Mouse (Mus musculus) layer of hippocampus, adult 9-11 months (tissue): ENCODE measurements around the gene Cdh7.
"Not testable (repeated sequence)": the region's sequence is repeated elsewhere in the genome, so short reads cannot be mapped to it uniquely, and the experiment has no call there.

Source experiments
- DNase-seq: peaks from one replicate; pipeline ENCODE4 v3.0.0; 2022

Gene Cdh7

DNA sequence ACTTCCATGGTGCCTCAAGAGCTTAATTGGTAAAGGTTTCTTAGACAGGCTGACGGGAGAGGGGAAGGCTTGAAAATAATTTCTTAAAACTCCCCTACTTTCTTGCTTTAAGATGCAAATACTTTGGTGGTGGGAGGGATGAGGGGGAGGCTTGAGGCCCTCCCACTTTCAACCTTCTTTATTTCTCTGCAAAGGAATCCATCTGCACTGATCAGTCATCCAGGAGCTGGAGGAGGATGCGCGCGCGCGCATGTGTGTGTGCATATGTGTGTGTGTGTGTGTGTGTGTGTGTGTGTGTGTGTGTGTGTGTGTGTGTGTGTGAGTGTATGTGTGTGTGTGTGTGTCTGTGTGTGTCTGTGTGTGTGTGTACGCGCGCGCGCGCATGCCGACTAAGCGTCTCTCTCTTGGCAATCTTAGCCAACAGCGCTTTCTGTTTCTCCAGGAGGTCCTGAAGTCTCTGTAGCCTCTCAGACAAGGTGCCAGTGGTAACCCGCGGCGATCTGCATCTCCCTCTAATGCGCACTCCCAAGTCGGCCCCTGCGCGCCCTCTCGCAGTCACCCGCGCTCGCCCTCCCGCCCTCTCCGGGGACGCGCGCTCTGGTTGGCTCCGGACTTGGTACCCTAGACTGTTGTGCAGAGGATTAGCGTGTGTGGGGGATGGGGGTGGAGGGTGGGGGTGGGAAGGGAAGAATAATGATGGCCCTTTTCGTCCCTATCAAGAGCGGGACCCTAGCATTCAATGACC, at the start of gene Cdh7:
Gene Cdh7 (plus strand): TSS at position 368 of the 745 bp plus-strand sequence.
- peak; percentile 28 for DNase-seq

DNA sequence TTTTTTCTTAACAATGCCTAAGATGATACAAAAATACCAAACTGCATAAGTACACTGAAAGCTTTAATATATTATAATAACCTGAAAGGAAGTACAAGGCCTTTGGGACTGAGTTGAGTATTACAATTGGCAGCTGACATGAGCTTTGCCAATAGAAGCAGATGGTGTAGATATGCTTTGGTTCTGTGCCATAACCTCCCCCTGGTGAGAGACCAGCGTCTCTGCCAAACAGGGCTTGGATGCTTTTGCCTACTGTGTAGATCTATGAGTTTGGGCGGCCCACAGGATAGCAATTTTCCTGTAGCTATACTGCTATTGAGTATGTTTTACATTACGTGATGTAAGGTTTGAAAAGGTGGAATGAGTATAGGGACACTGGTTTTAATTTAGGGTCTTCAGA, 49.6 kb upstream of the Cdh7 start:
- peak; percentile 66 for DNase-seq

DNA sequence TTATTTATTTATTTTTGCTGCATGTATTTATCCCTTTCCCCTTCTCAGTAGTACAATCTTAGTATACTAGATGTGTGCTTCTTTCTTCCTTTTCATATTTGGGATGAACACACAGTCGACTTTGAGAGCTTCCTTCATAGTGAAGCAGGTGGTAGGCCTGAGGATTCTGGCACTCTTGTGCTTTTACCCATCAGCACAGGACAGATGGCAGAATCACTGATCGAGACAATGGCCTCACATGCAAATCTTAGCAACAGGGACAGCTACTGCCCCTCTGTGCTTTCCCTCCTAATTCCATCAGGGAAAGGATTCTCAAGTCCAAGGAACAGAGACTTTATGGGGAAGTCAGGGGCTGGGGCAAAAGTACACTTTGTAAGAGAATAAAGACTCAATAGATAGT, 33.7 kb upstream of the Cdh7 start:
- no peak for DNase-seq

DNA sequence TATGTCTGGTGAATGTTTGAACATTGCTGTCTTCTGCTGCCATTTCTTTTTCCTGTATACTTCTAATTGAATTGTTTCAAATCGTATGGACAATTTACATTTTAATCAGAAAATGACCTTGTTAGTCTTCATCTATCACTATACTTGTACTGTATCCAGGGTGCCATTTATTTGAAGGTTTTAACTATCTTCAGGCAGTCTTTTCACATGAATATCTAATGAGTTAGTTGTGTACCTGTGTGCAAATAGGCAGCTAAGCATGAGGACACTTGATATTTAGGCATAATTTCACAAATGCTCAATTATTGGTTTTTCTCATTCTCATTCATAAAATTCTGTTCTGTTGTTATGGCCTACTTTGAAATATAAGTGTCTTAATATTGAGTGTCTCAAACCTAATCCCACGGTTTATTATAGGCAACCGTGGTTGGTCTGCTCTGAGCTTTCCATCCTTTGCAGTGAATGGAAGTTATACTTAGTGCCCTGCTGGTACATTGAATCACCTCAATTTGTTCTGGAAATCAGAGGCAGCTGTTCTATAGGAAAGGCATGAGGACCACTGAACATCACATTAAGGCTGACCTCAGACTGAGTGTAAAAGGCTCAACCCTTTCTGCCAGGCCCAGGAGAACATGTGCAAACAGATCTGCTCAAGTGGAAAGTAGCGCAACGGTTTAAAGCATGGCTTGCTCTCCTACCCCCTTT, 10.4 kb upstream of the Cdh7 start:
- no peak for DNase-seq

DNA sequence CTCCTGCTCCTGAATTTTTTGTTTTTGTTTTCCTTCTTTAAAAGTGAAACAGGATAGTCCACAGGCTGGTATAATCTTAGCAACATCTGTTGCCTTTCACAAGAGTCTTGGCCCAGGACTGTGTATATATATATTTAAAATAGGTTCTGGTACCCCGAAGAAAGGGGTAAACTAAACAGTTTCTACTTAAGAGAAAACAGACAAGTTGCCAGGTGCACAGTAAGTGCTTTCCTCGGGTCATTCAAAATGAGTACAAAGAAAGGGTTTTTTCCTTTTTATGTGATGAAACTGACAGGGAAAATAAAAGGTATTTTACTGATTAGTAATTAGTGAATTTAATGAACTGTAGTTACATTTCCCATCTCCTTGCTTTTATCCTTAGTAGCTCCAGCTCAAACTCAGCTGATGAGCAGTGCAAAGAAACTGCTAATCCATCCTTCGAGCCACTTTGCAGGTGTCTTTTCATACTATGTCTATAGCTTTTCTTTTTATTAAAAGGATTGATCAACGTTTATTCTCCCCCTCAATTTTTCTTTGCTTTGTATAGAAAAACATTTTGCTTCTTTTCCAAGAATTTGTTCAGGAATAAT, 9.7 kb upstream of the Cdh7 start:
- no peak for DNase-seq

DNA sequence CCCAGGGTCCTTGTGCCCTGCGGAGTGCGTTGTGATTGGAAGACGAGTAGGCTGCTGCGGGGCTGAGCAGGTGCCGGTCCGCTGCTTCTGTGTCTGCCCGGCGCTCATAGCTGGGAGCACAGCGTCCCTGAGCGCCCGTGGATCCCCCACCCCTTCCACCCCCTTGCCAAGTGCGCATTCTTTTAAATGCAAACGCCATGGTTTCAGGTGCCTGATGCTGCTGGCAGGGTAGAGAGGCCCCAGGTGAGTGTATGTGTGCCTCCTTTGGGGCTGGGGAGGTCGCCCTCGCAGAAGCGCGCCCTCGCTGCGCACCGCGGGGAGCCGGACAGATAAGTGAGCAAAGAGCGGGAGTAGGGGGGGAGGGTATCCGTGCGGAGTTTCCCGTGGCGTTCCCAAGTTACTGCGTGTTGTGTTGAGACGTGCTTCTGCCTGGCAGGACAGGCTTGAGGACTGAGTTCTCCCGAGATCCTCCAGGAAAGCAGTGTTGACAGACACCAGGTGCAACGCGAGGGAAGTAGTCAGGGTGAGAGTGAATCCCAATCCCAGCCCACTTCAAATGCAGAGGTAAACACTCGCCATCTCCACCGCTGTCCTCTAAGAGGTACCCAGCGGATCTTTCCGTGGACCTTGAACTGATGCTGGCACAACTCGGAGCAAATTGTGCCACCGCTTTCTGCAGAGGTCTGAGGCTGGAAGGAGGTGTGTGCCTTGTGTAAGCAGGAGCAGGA, 742 bp downstream of the Cdh7 start:
- peak; percentile 15 for DNase-seq

DNA sequence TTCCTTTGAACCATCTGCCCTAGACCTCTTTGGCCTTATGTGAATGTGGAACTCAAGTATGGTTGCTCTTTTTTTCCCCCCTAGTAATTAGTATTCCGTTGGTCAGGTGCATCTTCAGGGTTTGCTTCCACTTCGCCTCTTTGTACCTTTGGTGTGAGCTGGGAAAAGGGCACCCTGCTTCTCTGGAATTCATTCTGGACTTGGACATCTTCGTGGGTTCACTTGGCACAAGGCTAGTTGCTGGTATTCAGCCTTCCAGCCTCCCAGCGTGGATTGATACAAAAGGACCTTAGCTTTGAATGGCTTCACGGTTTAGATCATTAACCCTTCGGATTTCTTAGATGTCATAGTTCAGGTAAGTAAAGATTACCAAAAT, 1.3 kb downstream of the Cdh7 start:
- DNase-seq = no peak

DNA sequence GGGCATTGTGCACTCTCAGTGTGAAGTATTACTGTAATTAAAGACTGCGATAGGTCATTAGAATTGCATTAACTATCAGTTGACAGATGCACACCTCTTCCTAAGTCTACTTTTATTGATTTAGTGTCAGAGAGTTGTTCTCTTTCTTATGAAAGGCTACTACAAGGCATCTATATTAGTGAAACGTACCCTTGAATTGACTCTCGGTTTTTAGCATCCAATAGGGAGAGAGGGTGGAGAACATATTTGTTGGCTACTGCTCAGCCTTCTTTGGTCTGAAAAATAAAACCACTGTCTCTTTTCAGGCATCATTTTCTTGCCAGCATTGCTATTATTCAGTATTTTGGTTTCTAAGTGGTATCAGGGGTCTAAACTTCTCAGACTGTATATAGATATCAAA, 2.5 kb downstream of the Cdh7 start:
- DNase-seq = no peak

DNA sequence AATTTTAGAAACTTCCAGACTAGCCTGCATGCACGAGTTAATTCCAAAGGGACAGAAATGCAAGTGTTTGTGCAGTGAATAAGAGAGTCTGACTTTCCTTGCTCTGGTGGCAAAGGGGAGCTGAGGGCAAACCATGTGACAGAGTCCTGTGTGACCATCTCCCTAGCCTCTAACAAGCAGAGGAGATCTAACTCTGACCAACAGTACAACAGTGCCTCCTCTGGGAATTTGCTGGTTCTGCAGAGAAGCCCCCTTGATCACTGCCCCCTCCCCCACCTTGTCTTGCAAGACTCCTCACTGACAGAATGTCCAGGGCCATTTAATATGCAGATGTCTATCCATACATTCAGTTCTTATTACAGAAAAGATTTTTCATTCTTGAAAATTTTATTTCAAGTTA, 3.2 kb downstream of the Cdh7 start:
- no peak for DNase-seq

DNA sequence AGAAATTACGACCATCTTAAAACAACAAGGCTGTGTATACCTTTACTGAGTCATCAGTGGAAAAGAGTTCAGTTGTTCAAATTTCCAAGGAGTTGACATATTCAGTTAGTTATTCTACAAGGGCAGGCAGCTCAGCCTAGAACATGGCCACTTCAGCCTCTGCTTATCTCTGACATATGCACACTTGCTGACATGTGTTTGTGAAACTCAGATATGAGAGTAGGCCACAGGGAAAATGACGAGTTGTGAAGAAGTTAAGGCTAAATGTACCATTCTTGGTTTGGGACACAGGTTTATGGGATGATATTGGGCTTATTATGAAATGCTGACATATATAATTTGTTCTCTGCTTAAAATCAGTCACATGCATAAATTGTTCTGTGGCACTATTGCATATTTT, 7.3 kb downstream of the Cdh7 start:
- DNase-seq = no peak

DNA sequence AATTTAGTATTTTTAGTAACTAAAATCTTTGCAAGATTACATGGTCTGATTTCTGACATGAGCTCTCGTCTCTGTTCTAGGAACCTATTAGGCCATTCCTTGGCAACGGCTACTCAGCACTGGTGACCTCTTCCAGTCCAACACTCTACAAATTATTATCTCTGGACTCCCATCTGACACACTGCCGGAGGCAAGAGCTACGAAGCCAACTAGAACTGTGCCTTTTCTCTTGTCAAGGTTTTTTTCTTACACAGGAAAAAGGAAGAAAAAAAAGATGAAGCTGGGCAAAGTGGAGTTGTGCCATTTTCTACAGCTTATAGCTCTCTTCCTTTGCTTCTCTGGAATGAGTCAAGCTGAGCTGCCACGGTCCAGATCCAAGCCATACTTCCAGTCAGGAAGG, 11.7 kb downstream of the Cdh7 start:
- no peak for DNase-seq

DNA sequence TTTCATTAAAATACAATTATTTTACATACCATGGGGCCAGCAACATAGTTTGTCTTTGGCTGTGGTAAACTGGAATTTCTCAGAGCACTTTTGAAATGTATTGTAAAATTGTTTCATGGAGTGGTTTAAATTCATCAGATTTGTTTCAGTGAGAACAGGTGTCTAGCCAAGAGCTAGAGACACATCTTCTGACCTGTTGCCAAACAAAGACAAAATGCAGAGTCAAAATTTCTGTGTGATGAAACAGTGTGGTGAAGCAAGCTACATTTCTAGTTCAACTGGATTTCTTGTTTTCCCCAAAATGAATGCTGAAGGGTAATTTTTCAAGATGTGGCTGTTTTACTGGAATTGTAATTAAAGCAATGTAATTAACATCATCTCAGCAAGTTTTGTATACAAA, 22.2 kb downstream of the Cdh7 start:
- DNase-seq = no peak

DNA sequence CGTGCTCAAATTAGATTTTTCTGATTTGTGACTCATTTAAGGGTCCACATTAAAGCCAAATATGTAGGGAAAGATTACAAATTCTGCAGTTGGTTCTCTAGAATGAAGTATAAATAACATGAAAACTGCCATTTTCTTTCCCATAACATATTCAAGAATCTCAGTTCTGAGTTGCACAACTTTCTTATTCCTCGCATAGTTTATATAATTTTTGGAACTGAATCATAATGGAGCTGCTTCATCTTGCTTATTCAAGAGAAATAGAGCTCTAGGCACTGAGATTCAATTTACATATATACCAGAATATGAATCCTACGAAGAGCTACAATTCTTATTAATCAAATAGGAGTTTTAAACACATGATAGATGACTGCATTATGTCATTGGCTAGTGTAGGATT, 22.8 kb downstream of the Cdh7 start:
- DNase-seq = no peak

DNA sequence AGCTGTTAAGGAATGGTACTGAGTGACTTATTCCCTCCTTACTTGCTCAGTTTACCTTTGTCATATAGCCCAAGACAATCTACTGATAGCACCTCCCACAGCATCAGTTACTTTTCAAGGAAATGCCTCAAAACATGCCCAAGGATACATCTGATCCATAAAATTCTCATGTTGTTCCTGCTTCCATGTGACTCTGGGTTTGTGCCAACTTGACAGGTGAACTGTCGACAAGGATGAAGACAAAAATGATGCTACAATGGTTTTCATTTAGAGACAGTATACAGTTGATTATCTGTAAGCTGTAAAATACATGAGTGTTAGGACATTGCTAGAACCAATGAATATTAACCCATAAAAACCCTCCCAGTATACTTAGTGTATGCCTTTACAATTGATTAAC, 29.9 kb downstream of the Cdh7 start:
- no peak for DNase-seq

DNA sequence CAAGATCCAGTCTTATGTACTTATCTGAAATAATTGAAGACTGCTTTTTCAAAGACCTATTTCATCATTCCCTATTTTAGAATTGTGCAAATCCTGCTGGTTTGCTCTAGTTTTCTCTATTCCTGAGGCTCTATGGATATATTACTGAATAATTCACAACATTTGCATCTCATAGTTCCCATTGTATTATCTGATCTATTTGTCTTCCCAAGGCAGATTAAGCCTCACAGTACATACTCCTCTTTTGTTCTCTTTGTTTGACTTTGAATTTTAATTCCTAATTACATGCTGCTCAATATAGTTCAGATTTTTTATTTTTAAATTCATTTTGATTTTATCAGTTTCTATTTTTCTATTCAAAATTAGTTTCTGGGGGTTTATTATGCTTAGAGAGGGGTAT, 74.1 kb downstream of the Cdh7 start:
- DNase-seq = no peak

DNA sequence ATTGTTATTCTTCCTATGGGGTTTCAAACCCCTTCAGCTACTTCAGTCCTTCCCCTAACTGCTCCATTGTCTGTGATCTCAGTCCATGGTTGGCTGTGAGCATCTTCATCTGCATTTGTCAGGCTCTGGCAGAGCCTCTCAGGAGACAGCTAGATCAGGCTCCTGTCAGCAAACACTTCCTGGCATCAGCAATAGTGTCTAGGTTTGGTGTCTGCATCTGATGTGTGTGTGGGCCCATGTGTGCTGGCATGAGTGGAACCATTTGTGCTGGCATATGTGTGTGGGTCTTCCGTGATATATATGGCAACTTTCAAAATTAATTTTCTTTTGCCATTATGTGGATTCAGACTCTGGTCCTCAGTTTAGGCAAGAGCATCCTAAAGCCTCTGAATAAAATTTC, 85.2 kb downstream of the Cdh7 start:
- DNase-seq = peak; percentile 73

DNA sequence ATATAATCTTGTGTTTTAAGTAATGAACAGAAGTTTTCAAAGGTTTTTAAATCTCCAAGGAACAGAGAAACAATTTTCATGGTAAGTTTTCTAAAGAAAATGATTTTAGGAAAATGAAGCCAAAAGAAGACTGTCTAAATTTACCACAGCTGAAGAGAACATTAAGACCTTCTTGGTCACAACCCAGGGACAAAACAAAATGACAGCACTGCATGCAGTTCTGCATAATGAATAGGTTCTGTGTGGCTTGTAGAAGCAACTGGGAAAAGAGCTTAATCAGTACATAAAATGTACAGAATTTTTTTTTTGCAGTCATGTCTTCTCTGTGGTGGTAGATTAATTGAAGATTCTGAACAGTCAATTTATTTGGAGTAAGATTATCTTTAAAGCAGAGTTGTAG, 96.2 kb downstream of the Cdh7 start:
- DNase-seq = peak; percentile 3

DNA sequence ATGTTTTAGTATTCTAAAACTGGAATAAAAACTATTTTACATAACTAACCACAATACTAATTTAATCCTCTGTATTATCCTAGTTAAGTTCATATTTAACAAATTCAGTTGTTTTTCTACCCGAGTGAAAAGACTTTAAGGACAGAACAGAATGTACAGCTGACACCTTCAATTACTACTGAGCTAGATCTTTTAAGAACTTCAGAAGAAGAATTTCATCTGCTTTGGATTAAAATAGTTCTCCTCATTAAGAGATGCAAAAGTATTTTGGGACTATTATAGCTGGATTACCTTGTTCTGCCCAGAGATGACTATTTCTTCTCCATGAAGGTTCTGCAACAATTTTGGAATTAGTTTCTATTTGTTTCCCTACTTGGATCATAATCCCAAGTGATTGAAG, 135.8 kb downstream of the Cdh7 start:
- DNase-seq = no peak

DNA sequence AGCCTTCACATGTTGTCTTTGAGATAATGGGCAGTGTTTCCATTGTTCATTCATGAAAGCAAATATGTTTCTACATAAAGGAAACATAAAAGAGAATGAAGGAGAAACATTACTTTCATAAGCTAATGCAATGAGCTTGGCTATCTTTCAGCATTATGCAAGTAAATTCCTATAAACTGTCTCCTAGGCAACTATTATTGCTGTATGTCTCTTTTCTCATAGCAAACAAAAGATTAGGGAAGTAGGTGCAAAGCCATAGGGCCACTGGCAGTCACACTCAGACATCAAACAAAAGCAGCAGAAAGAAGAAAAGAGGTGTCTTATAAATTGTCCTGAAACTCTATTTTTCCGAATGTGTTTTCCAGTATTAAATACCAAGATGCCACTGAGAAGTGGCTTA, 136.6 kb downstream of the Cdh7 start:
- no peak for DNase-seq

DNA sequence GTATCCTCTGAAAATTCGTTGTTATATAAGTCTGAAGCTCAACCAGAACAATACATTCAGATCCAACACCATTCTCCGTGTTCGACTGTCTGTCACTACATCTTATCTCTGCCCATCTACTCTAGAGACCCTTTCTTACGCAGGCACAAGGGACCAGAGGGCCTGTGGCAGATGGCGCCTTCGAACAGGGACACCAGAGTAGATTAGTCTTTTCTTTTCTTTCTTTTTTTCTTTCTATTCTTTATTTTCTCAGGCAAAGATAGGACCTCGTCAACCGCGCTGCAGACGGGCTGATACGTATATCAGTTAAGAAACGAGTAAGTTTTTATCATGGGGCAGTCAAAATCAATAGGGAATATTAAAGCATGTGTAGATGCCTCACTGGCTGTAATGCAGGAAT, 189.2 kb downstream of the Cdh7 start:
- DNase-seq = not testable (repeated sequence)
